Mouse (Mus musculus) MEL (cell line): Measurements from ENCODE around the gene Zbtb7a. TPM values are rescaled to one million over a fixed set of nuclear protein-coding genes. Genes with fewer than 3 reads are reported as not detected.

Source experiments
- DNase-seq: peaks from one replicate; pipeline ENCODE4 v3.0.0; 2011; ENCODE audit warnings: low read depth, low spot score
- H3K27ac ChIP-seq: 2 replicates; pipeline ENCODE4 v1.5.1; 2012; ENCODE audit warnings: low read depth, mild to moderate bottlenecking, control low read depth, low read length, moderate library complexity; ENCODE audit not compliant: control insufficient read depth
- H3K27me3 ChIP-seq, 2 experiments: fragments of 150-350 bp in 1 of 2; sonication (generic) in 1 of 2; 2 replicates each; pipeline ENCODE4 v1.6.1; 2012; ENCODE audit warnings: low read length in 2 of 2, mild to moderate bottlenecking in 2 of 2, improper control_type of control experiment in 1 of 2, moderate library complexity in 1 of 2; ENCODE audit not compliant: insufficient read depth in 2 of 2, control insufficient read depth in 1 of 2
- H3K36me3 ChIP-seq, 2 experiments: 2 replicates each; pipeline ENCODE4 v1.6.1; 2012 to 2014; ENCODE audit warnings: low read length in 2 of 2, improper control_type of control experiment in 1 of 2, inconsistent platforms in 1 of 2, mild to moderate bottlenecking in 1 of 2; ENCODE audit not compliant: insufficient read depth in 2 of 2, control insufficient read depth in 1 of 2
- H3K4me1 ChIP-seq, 2 experiments: fragments of 150-350 bp in 1 of 2; sonication (generic) in 1 of 2; 2 replicates each; pipeline ENCODE4 v1.6.1; 2012; ENCODE audit warnings: low read length in 2 of 2, improper control_type of control experiment in 1 of 2, mild to moderate bottlenecking in 1 of 2; ENCODE audit not compliant: insufficient read depth in 2 of 2, control insufficient read depth in 1 of 2
- H3K4me3 ChIP-seq, 2 experiments: fragments of 150-350 bp in 1 of 2; sonication (generic) in 1 of 2; 2 replicates each; pipeline ENCODE4 v1.5.1; 2012; ENCODE audit warnings: low read depth in 2 of 2, low read length in 2 of 2, mild to moderate bottlenecking in 2 of 2, moderate library complexity in 2 of 2, control low read depth in 1 of 2, improper control_type of control experiment in 1 of 2; ENCODE audit not compliant: control insufficient read depth in 1 of 2, insufficient read depth in 1 of 2
- H3K79me2 ChIP-seq: 2 replicates; pipeline ENCODE4 v1.6.1; 2012; ENCODE audit warnings: mild to moderate bottlenecking, low read length, moderate library complexity; ENCODE audit not compliant: control insufficient read depth, poor library complexity, insufficient read depth
- H3K9ac ChIP-seq: 2 replicates; pipeline ENCODE4 v1.6.1; 2012; ENCODE audit warnings: low read depth, mild to moderate bottlenecking, control low read depth, low read length, moderate library complexity; ENCODE audit not compliant: control insufficient read depth, poor library complexity, severe bottlenecking
- H3K9me3 ChIP-seq: fragments of 150-350 bp; sonication (generic); replicated peaks from 2 replicates; pipeline ENCODE4 v1.6.1; 2012; ENCODE audit warnings: mild to moderate bottlenecking, low read length, improper control_type of control experiment, moderate library complexity; ENCODE audit not compliant: insufficient read depth
- CHD1 ChIP-seq: IDR thresholded peaks from 2 replicates; pipeline ENCODE4 v1.6.1; 2012; ENCODE audit warnings: low read depth, mild to moderate bottlenecking, inconsistent platforms, low read length, improper control_type of control experiment
- CHD2 ChIP-seq: IDR thresholded peaks from 2 replicates; pipeline ENCODE4 v1.6.1; 2011; ENCODE audit warnings: low read length, improper control_type of control experiment
- CTCF ChIP-seq, 3 experiments: IDR thresholded peaks in 2 of 3; conservative IDR thresholded peaks in 1 of 3; 2 replicates each; pipeline ENCODE4 v1.5.1; 2011 to 2012; ENCODE audit warnings: low read length in 3 of 3, low read depth in 2 of 3, mild to moderate bottlenecking in 2 of 3, improper control_type of control experiment in 1 of 3, inconsistent platforms in 1 of 3, mixed read lengths in 1 of 3, moderate library complexity in 1 of 3; ENCODE audit not compliant: control insufficient read depth in 1 of 3, insufficient read depth in 1 of 3, poor library complexity in 1 of 3, severe bottlenecking in 1 of 3
- ELF1 ChIP-seq: IDR thresholded peaks from 2 replicates; pipeline ENCODE4 v1.6.1; 2014; ENCODE audit warnings: low read depth, mild to moderate bottlenecking, inconsistent platforms, low read length, improper control_type of control experiment, moderate library complexity
- EP300 ChIP-seq, 2 experiments: IDR thresholded peaks; 2 replicates each; pipeline ENCODE4 v1.6.1; 2011; ENCODE audit warnings: improper control_type of control experiment in 2 of 2, low read length in 2 of 2, low read depth in 1 of 2, mild to moderate bottlenecking in 1 of 2
- GABPA ChIP-seq: IDR thresholded peaks from 2 replicates; pipeline ENCODE4 v1.6.1; 2012; ENCODE audit warnings: low read depth, mild to moderate bottlenecking, inconsistent platforms, low read length, improper control_type of control experiment, moderate library complexity
- KAT2A ChIP-seq: conservative IDR thresholded peaks from 2 replicates; pipeline ENCODE4 v1.6.1; 2012; ENCODE audit warnings: low read depth, low read length, improper control_type of control experiment, inconsistent platforms
- MAFK ChIP-seq: IDR thresholded peaks from 2 replicates; pipeline ENCODE4 v1.6.1; 2011; ENCODE audit warnings: low read depth, mild to moderate bottlenecking, low read length, improper control_type of control experiment, borderline replicate concordance
- MAX ChIP-seq: IDR thresholded peaks from 2 replicates; pipeline ENCODE4 v1.6.1; 2011; ENCODE audit warnings: low read length, improper control_type of control experiment
- MEF2A ChIP-seq: IDR thresholded peaks from 2 replicates; pipeline ENCODE4 v1.6.1; 2014; ENCODE audit warnings: low read depth, mild to moderate bottlenecking, inconsistent platforms, low read length, improper control_type of control experiment; ENCODE audit not compliant: poor library complexity, insufficient replicate concordance, severe bottlenecking; ENCODE audit errors: extremely low read depth
- MXI1 ChIP-seq: IDR thresholded peaks from 2 replicates; pipeline ENCODE4 v1.6.1; 2011; ENCODE audit warnings: mild to moderate bottlenecking, low read depth, low read length, improper control_type of control experiment
- MYB ChIP-seq: IDR thresholded peaks from 2 replicates; pipeline ENCODE4 v1.6.1; 2011; ENCODE audit warnings: mild to moderate bottlenecking, low read depth, low read length, improper control_type of control experiment
- MYC ChIP-seq: IDR thresholded peaks from 2 replicates; pipeline ENCODE4 v1.6.1; 2011; ENCODE audit warnings: low read depth, mild to moderate bottlenecking, low read length, improper control_type of control experiment, moderate library complexity
- NELFE ChIP-seq: IDR thresholded peaks from 2 replicates; pipeline ENCODE4 v1.6.1; 2011; ENCODE audit warnings: low read depth, low read length, improper control_type of control experiment
- NRF1 ChIP-seq: IDR thresholded peaks from 2 replicates; pipeline ENCODE4 v1.6.1; 2014; ENCODE audit warnings: low read depth, mild to moderate bottlenecking, inconsistent platforms, low read length, improper control_type of control experiment, moderate library complexity; ENCODE audit not compliant: poor library complexity, insufficient read depth, severe bottlenecking
- POLR2A ChIP-seq, 2 experiments: IDR thresholded peaks; 2 replicates each; pipeline ENCODE4 v1.6.1; 2011 to 2012; ENCODE audit warnings: low read length in 2 of 2, mild to moderate bottlenecking in 2 of 2, control low read depth in 1 of 2, improper control_type of control experiment in 1 of 2, low read depth in 1 of 2, moderate library complexity in 1 of 2; ENCODE audit not compliant: control insufficient read depth in 1 of 2, insufficient read depth in 1 of 2, poor library complexity in 1 of 2
- POLR2AphosphoS2 ChIP-seq: IDR thresholded peaks from 2 replicates; pipeline ENCODE4 v1.6.1; 2011; ENCODE audit warnings: low read length, improper control_type of control experiment
- RAD21 ChIP-seq: IDR thresholded peaks from 2 replicates; pipeline ENCODE4 v1.6.1; 2011; ENCODE audit warnings: mild to moderate bottlenecking, low read depth, low read length, improper control_type of control experiment
- SMC3 ChIP-seq: IDR thresholded peaks from 2 replicates; pipeline ENCODE4 v1.6.1; 2011; ENCODE audit warnings: low read depth, low read length, improper control_type of control experiment
- TCF12 ChIP-seq: IDR thresholded peaks from 2 replicates; pipeline ENCODE4 v1.6.1; 2014; ENCODE audit warnings: low read depth, mild to moderate bottlenecking, inconsistent platforms, low read length, improper control_type of control experiment, moderate library complexity
- UBTF ChIP-seq: IDR thresholded peaks from 2 replicates; pipeline ENCODE4 v1.6.1; 2012; ENCODE audit warnings: low read depth, mild to moderate bottlenecking, inconsistent platforms, low read length, improper control_type of control experiment, moderate library complexity, borderline replicate concordance; ENCODE audit not compliant: insufficient read depth
- USF1 ChIP-seq: IDR thresholded peaks from 2 replicates; pipeline ENCODE4 v1.6.1; 2014; ENCODE audit warnings: low read depth, mild to moderate bottlenecking, inconsistent platforms, low read length, improper control_type of control experiment, moderate library complexity
- USF2 ChIP-seq, 2 experiments: IDR thresholded peaks; 2 replicates each; pipeline ENCODE4 v1.6.1; 2011 to 2012; ENCODE audit warnings: improper control_type of control experiment in 2 of 2, low read length in 2 of 2, borderline replicate concordance in 1 of 2, inconsistent platforms in 1 of 2, low read depth in 1 of 2, mild to moderate bottlenecking in 1 of 2; ENCODE audit not compliant: insufficient read depth in 1 of 2
- ZKSCAN1 ChIP-seq: IDR thresholded peaks from 2 replicates; pipeline ENCODE4 v1.6.1; 2012; ENCODE audit warnings: low read depth, mild to moderate bottlenecking, inconsistent platforms, low read length, improper control_type of control experiment, moderate library complexity
- ZNF384 ChIP-seq: IDR thresholded peaks from 2 replicates; pipeline ENCODE4 v1.6.1; 2012; ENCODE audit warnings: low read depth, mild to moderate bottlenecking, inconsistent platforms, low read length, improper control_type of control experiment
- polyA plus RNA-seq, 2 experiments: library from polyadenylated mRNA; stranded (reverse) in 1 of 2; unstranded in 1 of 2; fragments of >175 nt in 1 of 2; fragments of >200 nt in 1 of 2; gene quantifications; 2 replicates each; pipeline versions ENCODE4 v1.2.1 to v1.2.4; 2012; ENCODE audit warnings: low replicate concordance in 2 of 2, low read depth in 1 of 2; ENCODE audit not compliant: insufficient read length in 2 of 2, insufficient read depth in 1 of 2, missing spikeins in 1 of 2
- total RNA-seq: library from RNA; depleted of rRNA; stranded (reverse); fragments of 300-350 nt; gene quantifications from 2 replicates; pipeline ENCODE4 v1.2.3, GENCODE M21; 2012

The Zbtb7a gene
- total and polyA plus RNA-seq, 3 experiments, result 25.3 to 45.4 (median 40.6) TPM

DNA sequence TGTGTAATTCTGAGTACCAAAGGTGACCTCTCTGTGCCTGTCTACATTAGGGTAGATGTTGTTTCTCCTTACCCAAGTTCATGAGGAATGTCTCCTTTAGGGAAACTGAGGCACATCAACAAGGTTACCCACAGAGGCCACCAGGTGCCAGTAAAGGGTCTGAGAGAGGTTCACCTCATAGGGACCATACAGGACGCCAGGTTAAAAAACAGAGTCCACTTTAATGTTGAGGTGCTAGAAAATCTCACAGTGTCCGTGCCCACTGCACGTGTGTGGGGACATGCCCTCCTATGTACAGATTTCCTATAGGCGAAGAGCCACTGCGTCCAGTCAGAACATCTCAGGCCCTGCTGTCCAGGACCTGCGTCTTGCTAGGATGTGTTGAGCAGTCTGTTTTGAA is 64.0 kb downstream of the Zbtb7a start:
- peaks cover 0 to 6% of the 10 kb centered on the region in 2 experiments; a peak in 1 of 4 replicates for H3K4me1 ChIP-seq
- H3K79me2 ChIP-seq, result no peaks in the 10 kb centered on the region
- H3K27me3 ChIP-seq, result no peaks in the 10 kb centered on the region
- no peaks in the 10 kb centered on the region; a peak in 1 of 4 replicates for H3K36me3 ChIP-seq
- TF ChIP-seq NELFE (no peak), ZNF384 (no peak), SMC3 (no peak), ZKSCAN1 (no peak), RAD21 (no peak), KAT2A (no peak), TCF12 (no peak), GABPA (no peak), NRF1 (no peak), MEF2A (no peak), MAFK (no peak), EP300 (IDR thresholded peaks at IDR 0.05; ENCODE audit: low read depth in 1 of 2, low read length in 2 of 2) (no peak), USF1 (no peak), CHD1 (no peak), CHD2 (no peak), MAX (no peak), USF2 (IDR thresholded peaks at IDR 0.05; ENCODE audit: borderline replicate concordance in 1 of 2, insufficient read depth in 1 of 2, low read depth in 1 of 2, low read length in 2 of 2) (no peak)
- H3K27ac ChIP-seq, result no peak overlapping the region
- DNase-seq, result no peak
- H3K4me3 ChIP-seq, result no peak overlapping the region
- H3K9me3 ChIP-seq, result no peaks in the 10 kb centered on the region
- H3K9ac ChIP-seq, result no peak overlapping the region

DNA sequence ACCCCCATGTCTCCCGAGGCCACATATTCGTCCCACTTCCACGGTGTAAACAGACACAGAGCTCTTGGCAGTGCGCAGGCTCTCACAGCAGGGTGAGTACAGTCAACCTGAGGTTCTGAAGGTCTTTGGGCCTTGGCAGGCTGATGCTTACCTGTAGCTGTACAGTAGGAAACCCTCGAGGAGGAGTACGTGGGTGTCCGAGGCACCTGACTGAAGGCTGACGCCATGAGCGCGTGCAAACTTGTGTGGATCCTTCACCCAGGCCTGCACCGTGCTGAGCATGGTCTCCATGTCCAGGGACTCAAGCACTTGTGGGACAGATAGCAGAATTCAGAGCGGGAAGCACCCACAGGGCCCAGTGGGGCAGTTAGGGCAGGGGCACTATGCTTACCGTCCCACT is 65.1 kb downstream of the Zbtb7a start:
- Histone ChIP-seq H3K36me3 (no peaks in the 10 kb centered on the region; a peak in 1 of 4 replicates), H3K4me3 (no peak overlapping the region), H3K79me2 (no peaks in the 10 kb centered on the region), H3K9ac (no peak overlapping the region), H3K27ac (no peak overlapping the region), H3K27me3 (no peaks in the 10 kb centered on the region), H3K4me1 (peaks cover 0 to 6% of the 10 kb centered on the region in 2 experiments; a peak in 1 of 4 replicates), H3K9me3 (no peaks in the 10 kb centered on the region)
- no peak for DNase-seq
- no peak for TF ChIP-seq UBTF
- TF ChIP-seq POLR2A (IDR thresholded peaks at IDR 0.05; ENCODE audit: control insufficient read depth in 1 of 2, insufficient read depth in 1 of 2, low read depth in 1 of 2, low read length in 2 of 2, poor library complexity in 1 of 2), result no peak
- TF ChIP-seq NELFE, result no peak
- TF ChIP-seq MYB, result no peak
- no peak for TF ChIP-seq MYC
- TF ChIP-seq ZNF384, result no peak
- no peak for TF ChIP-seq ELF1
- TF ChIP-seq USF1, result no peak
- TF ChIP-seq ZKSCAN1, result no peak
- no peak for TF ChIP-seq POLR2AphosphoS2
- no peak for TF ChIP-seq MXI1
- TF ChIP-seq CTCF (IDR thresholded peaks at IDR 0.05 in 2 of 3, conservative IDR thresholded peaks at IDR 0.05 in 1 of 3; ENCODE audit: control insufficient read depth in 1 of 3, insufficient read depth in 1 of 3, low read depth in 2 of 3, low read length in 3 of 3, poor library complexity in 1 of 3, severe bottlenecking in 1 of 3), result no peak
